Mouse (Mus musculus) lung, postnatal 14 days (tissue): ENCODE results near the gene Ap1s3.
A peak's percentile ranks its signal among the peaks of the same experiment; 100 is the strongest.
"Not testable (repeated sequence)": the region's sequence is repeated elsewhere in the genome, so short reads cannot be mapped to it uniquely, and the experiment has no call there.

Experiments
- DNase-seq: peaks from one replicate; pipeline ENCODE4 v3.0.0; 2021

The Ap1s3 gene

DNA sequence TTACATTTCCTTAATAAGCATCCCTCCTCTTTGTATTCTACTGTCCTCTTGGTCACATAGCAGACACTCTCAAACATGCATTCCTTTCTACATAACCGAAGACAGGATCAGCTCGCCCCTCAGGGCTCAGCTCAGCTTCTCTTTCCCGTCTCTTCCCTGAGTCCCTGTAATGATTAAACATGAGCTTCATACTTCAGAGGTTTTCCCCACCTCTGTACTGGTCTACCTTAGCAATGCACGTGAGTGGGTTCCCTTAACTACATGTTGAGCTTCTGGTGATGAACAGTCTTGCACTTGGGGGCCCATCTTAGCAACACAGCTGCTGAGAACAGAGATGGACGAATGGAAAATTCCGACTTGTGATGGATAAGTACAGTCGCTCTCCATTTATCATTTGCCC lies 12.2 kb downstream of the Ap1s3 start:
- no peak for DNase-seq

DNA sequence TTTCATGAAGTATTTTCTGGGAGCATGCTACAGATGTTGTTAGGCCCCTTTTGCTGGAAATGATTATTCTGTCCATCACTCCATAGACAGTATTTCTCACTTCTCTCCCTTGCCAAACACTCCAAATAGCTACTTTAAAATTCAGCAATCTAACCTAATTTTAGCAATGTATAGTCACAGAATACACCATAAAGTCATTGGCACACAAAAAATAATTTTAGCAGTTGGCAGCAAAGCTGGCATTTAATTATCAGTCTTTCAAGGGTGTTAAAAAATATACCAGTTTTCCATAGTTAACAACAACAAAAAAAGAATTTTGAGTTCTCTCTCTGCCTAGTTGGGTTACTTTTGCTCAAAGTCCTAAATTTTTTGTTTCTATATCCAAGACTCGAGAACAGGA lies 14.4 kb downstream of the Ap1s3 start:
- DNase-seq: no peak

DNA sequence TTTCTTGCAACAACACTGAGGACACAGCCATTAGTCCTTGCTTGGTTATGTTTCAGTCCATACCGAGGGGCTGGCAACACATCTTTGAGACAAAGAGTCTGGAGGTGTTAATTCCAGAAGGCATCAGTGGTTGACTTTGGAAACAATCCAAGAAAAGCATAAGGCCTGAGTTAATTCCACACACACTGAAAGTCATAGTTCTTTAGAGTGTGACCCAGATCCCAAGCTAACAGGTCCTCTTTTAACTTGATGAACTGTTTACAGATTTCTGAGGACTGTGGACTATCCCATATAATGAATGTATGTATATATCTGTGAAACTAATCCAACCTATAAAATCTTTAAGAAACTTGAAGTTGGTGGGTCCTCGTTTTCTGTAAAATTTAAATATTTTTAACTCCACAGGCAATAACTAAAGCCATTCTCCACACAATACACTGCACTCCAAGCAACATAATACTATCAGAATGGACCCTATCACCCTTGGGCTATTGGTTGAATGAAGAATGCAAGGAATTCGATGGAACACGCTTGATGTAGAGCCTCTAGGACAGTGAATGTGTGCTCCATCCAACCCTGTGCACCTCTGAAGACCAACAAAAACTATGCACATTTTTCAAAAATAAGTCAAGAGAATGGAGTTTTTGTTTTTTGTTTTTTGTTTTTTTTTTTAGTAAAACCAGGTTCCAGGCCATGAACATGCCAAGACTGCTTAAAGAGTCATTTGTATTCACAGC lies 15.8 kb downstream of the Ap1s3 start:
- DNase-seq: no peak

DNA sequence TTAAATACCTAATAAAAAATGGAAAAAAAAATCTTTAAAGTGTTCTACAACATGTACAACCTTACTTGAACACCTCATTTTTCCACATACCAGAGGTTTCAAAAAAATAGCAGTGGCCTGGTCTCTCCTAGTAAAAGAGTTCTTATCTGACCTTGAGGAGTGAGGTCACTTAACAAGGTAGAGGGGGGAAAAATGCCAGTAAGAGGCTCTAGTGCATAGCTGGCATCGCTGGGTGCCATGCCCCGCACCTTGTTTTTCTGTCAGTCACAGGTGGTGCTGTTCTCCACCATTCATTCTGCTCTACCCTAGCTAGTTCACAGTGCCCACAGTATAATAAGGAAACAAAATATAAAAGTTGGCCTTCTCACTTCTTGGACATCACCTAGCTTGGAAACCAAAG lies 16.8 kb downstream of the Ap1s3 start:
- DNase-seq: no peak

DNA sequence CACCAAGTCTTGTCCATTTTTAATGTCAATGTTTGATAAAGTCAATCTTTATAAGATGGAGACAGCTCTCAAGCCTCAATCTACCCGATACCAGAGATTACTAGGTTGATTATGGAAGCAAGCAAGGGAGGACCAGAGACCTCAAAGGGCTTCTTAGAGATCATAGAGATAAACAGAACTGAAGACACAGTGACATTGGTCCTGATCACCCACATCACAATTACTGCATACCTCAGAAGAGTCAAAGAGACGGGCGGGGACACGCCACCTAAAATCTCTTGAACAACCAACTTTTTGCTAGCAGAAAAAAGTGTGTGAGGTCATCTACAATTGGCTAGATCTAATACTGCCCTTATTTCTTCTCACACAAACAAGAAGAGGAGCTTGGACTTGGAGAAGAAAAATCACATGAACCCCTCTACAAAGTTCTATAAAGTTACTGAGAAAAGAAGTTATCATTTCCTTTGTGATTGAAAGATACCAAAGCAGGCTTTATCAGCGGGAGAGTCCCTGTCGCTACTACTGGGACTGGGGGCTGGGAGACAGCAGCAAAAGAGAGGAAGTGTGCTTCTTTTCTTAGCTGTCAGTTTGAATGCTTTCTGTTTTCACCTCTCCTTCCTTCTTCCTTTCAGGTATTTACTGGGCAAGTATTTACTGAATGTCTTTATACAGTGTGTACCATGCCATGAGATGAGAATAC lies 28.2 kb downstream of the Ap1s3 start:
- DNase-seq: no peak

DNA sequence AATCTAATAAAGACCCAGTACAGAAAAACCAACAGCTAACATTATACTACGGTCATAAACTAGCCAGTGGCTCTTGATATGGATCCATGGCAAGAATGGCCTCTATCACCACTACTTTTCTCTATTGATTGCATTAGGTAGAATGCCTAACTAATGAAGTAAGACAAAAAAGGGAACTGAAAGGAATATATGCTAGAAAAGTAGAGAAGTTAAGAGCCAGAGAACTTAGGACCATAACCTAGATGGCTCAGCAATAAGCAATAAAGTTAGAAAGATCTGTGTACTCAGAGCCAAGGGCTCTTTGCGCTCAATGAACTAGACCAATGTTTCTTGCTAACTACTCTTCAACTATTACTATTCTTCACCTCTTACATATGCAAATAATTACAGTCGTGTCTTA lies 29.1 kb downstream of the Ap1s3 start:
- DNase-seq: no peak

DNA sequence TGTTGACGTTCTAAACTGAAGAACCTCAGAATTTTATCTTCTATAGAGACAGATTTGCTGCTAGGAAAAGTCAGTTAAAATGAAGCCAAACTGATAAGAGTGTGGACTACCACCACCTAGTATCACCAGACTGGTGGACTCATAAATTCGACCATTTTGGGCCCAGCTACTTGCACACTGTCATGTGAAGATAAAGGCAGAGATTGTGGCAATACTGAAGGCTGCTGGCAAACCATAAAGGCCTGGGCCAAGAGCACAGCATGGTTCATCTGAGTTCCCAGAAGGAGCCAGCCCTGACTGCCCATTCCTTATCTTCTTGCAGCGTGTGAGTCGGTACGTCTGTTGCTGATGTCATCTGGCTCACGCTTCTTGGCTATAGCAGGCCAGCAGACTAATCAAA lies 30.4 kb downstream of the Ap1s3 start:
- DNase-seq: no peak

DNA sequence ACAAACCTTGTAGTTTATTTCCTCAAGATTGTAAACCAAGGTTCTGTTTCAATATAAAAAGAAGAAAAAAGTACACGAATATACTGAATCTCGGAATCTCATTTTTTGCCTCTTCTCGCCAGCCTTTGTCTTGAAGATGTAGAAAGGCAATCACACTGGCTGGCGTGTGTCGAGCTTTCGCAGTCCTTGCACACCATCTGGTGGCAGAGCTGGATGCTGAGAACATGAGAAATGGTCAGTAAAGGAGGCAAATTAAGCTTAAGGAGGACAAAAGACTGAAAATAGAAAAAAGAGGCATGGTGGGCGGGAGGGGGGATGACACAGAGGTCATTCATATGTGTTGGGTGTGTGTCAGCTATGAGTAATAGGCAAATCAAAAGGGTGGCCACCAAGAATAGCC lies 31.6 kb downstream of the Ap1s3 start:
- peak; percentile 50 for DNase-seq

DNA sequence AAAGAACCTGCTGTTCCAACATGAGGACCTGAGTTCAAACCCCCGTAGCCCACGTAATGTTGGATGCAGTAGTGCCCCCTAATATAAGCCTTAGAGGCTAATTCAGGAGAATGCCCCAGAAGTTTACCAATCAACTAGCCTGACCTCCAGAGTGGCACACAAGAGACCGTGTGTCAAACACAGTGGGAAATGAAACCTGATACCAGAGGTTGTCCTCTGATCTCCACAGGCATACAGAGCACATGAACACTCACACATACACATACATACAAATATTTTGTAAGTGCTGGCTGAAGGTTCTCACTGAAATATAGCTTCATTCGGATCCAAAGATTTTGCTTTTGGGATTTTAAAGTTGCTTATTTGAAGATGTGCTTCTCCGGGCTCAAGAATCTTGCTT lies 32.1 kb downstream of the Ap1s3 start:
- no peak for DNase-seq

DNA sequence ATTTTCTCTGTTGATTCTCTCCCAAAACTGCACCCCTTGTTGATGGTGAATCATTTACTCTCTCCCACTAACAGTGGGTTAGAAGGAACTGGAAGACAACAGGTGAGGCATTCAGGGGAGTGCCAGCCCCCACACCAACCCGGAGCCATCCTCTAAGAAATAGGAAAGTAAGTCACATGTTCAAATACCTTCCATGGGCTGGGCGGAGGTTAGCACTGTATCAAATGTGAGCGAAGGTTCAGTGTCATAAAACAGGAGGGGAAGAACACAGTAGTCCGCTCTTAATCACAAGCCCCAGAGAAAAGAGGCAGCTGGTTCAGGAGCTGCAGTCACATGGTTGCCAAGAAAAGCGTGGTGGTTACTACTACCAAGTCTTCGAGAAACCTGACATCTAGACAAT lies 32.7 kb downstream of the Ap1s3 start:
- DNase-seq: no peak

DNA sequence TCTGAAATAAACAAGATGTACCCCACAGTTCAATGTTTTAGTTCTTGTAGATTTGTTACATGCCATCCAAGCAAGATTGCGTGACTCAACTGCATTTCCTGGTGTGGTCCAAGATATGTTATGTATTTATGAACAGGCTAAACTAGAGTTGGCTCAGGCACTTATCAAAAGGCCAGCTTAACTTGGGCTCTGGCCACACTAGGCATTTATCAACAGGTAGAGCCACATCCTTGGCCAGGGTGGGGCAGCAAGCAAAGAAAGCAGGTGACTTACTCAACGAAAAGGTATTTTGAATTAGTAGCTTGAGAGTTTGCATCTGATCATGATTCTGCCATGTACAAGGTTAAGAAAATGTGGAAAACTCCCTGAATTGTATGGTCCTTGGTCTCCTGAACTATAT lies 34.0 kb downstream of the Ap1s3 start:
- DNase-seq: peak; percentile 5

DNA sequence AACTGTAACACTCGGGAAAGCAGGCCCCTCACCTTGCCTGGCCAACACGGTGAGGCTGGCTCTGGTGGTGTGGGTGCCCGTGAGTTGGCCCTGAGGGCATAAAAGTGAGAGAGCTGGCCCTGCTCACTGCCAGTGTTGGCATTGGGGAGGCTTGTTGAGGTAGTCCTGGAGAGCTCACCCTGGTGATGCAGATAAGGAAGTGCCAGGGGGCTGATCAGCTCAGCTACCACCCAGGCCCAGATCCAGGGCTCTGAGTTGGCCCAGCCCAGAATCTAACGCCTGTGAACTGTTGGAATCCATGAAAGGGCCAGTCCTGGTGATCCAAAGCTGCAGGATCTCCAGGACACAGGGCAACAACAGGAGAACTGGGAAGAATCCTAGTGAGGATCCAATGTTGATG lies 40.3 kb downstream of the Ap1s3 start:
- no peak for DNase-seq

DNA sequence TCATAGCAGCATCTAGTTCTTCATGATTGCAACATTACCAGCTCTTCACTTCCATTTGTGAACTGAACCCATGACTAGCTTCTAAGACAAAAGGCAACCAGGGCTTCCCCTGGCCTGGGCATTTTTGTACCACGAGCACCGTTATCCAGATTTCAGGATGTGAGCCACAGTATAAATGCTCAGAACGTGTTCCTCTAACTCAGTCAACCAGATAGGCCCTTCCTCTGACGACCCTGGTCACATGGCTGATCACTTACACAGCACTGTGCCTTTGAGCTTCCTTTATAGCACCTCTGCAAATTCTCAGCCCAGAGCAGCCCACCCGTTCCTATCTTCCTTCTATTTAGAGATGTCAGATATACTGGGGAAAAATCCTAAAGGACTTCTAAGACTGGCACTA lies 42.0 kb downstream of the Ap1s3 start:
- DNase-seq: no peak

DNA sequence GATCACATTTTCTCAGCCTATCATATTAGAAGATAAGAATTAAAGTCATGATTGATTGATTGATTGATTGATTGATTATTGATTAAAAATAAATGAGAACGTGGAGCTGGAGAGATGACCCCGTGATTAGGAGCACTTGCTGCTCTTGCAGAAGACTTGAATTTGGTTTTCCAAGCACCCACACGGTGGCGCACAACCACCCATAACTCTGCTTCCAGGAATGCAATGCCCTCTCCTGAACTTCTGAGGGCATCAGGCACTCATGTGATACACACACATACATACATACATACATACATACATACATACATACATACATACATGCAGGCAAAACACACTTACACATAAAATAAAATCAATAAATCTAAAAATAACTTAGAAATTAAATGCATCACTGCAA lies 45.6 kb downstream of the Ap1s3 start:
- peak; percentile 37 for DNase-seq

DNA sequence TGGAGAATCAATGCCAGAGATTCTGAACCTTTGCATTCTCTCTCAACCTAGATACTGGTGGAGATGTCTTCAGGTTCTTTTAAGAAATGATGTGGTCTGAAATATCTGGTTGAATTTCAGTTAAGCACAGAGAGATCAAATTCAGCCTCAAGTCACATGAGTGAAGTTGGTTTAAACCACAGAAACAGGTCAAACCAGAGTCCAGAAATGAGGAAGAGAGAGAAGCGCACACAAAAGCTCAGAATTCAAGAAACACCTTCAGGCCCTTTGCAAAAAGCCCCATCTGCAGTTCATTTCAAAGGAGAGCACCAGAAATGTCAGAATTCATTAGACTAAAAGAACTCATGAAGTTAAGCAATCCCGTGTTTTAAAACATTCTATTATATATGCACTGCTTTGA lies 52.3 kb downstream of the Ap1s3 start:
- no peak for DNase-seq

DNA sequence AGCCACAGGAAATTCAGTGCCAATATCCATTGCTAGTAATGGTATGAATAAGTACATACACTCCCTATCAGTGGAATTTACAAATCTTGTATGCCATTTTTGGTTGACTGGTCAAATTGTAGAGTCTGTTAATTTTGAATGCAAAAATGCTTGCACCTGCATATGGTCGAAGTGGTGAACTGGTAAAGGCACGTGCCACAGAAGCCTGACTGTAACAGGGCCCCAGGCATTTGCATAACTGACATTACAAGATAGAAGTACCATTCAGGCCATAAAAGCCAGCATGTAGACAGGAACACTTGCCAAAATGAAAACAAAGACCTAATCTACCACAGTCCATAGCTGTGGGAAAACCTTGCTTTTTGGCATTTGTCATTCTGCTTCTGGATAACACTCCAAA lies 55.3 kb downstream of the Ap1s3 start:
- no peak for DNase-seq

DNA sequence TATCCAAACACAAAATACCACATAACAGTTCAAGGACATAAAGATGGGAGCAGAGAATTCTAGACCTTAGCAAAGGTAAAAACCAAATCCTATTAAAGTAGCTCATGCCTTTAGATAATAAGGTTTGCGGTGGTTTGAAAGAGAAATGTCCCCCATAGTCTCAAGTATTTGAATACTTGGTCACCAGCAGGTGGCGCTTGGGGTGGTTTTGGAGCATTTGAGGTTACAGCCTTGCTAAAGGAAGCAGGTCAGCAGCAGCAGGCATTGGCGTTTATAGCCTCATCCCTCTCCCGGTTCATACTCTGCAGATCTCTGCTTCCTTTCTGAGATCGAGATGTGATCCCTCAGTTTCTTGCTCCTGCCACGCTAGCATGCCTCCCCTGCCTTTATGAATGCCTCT lies 57.3 kb downstream of the Ap1s3 start:
- no peak for DNase-seq

DNA sequence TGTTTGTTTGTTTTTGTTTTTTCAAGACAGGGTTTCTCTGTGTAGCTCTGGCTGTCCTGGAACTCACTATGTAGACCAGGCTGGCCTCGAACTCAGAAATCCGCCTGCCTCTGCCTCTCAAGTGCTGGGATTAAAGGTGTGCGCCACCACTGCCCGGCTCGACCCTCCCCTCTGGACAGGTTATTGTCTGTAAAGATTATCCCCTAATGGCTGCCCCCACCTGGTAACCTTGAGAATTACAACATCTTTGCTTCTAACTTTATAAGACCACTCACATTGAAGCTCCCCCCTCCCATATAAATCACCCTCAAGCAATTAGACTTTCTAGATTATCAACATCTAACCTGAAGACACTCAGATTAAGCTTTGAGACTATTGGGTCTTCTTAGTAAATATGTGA lies 60.5 kb downstream of the Ap1s3 start:
- not testable (repeated sequence) for DNase-seq

DNA sequence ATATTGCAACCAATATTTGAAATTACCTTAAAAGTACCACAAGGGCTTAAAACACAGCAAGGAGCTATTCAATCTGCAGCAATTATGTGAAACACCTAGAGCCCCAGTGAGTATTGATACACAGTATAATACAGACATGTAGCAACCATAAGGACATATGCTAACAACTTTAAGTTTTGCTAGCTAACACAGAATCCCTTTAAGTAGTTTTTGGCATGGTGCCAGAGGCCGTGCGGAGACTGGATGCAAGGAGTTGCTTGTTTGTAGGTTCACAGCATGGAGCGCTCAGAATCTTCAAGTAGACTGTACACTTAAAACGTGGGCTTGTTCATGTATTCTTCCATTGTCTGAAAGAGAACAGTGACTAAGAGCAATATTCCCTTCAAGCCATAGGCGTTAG lies 62.9 kb downstream of the Ap1s3 start:
- not testable (repeated sequence) for DNase-seq

DNA sequence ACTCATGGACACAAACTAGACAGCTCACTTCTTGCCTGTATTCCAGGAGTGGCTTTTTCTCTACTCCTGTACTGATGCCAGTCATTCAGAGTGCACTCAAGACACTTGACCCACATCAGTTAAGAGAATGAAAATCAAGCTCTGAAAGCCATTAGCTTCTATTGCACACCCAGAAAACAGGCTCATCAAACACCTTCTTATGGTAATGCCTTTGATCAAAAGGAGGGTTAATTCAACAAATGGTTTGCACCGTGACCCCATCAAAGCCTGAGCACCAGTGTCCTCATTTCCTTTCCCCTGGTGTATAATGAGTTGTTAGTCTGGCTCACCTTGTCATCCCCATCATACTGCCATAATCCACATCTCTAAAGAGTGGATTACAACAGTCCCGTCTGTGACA lies 69.3 kb downstream of the Ap1s3 start:
- no peak for DNase-seq

DNA sequence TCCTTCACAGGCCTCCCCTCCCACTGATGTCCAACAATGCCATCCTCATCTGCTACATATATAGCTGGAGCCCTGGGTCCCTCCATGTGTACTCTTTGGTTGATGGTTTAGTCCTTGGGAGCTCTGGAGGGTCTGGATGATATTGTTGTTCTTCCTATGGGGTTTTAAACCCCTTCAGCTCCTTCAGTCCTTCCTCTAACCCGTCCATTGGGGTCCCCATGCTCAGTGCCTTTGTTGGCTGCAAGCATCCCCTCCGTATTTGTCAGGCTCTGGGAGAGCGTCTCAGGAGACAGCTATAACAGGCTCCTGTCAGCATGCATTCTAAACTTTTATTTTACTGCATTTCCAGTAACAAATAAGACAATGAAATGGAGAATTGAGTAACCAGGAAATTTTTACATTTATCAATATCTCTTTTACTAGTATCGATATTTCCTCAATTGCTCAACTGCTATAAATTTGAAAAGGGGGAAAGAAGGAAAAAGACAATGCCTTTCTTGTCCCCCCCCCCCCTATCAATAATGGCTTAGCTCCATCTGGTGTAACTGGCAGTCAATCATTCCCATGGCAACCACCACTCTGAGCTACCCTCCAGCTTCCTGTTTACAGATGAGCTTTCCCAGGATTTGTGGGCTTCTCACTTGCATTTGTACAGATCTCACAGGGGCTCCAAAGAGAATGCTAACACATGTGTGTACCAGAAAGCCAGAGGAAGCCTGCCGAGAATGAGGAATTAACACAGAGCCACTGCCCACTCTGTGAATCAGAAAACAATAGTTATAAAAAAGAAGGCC lies 73.2 kb downstream of the Ap1s3 start:
- no peak for DNase-seq

DNA sequence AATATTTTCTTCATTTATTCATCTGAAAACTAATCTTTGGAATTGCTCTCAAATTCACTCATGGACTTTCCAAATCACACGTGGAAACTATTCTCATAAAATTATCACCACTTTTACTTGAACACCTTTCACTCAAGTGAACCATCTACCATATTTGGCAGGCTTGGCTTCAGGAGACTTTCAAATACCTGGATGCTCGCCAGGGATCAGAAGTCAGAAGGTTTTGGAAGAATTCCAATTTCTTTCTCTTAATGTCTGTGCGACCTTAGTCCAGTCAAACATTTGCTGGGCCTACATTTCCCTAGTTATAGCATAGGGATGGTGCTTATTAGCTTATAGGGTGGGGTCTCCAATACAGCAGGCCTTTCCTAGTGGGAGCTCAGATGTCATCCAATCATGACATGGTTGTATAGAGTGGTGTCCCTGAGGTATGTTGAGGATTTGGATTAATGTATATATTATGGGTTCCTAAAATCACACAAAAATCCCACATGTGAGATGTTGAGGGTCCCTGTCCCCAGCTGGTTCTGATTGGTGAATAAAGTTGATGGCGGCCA lies 79.0 kb downstream of the Ap1s3 start:
- DNase-seq: no peak

DNA sequence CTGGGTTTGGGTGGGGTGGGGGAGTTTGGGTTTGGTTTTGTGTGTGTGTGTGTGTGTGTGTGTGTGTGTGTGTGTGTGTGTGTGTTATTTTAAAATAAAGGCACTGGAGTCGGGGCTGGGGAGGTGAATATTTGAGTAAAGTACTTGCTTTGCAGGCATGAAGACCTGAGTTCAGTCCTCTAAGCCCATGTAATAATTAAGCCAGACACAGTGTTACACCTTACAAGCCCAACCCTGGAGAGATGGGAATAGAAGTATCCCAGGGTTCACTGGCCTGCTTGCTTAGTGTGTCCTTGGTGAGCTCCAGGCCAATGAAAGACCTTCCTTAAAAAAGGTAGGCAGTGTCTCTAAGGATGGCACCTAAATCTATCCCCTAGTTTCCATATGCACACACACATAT lies 80.7 kb downstream of the Ap1s3 start:
- DNase-seq: no peak
